Comparison of ENCODE assay signal across 8 mouse cellular contexts in genomic region chr2:153560664-153561541, GRCm38 (mm10). TPM values are rescaled to one million over a fixed set of nuclear protein-coding genes. Genes with fewer than 3 reads are reported as not detected.
DNase-seq lines count a peak whose midpoint lies in the region; ATAC-seq lines count a peak whose summit lies in the region.

No protein-coding gene starts in this region.

- peak overlapping the region; percentile 92 for H3K27ac ChIP-seq in kidney, embryonic 14.5 days (ENCODE audit: low read depth, low read length)
- peak overlapping the region; percentile 46 for H3K27ac ChIP-seq in brown adipose tissue, adult 24 weeks (replicated peaks; ENCODE audit: low read depth, low read length)
- peak overlapping the region; percentile 98 for H3K27ac ChIP-seq in heart, embryonic 11.5 days (ENCODE audit: low read depth, low read length)

- 7% methylated on average over 21 of the region's 21 CpGs for WGBS in kidney, embryonic 14.5 days
- WGBS in heart, embryonic 11.5 days (ENCODE audit: insufficient replicate concordance) = 4% methylated on average over 21 of the region's 21 CpGs

- no peaks in the 10 kb centered on the region for H3K27me3 ChIP-seq in kidney, embryonic 14.5 days (ENCODE audit: control insufficient read depth, insufficient read depth, low read length)
- 0 out of 2 replicates have a peak, but pooled peaks cover 2% of the 10 kb centered on the region for H3K27me3 ChIP-seq in heart, embryonic 11.5 days (ENCODE audit: control insufficient read depth, insufficient read depth, low read length)

- peak overlapping the region; percentile 51 for H3K4me2 ChIP-seq in kidney, embryonic 14.5 days (replicated peaks; ENCODE audit: low read depth, low read length)
- peak overlapping the region; percentile 71 for H3K4me2 ChIP-seq in heart, embryonic 11.5 days

- 0 out of 2 replicates have a peak overlapping the region, but pooled peaks have one; percentile 19 for H3K9ac ChIP-seq in kidney, embryonic 14.5 days (ENCODE audit: low read depth, low read length)
- peak overlapping the region; percentile 68 for H3K9ac ChIP-seq in heart, embryonic 11.5 days (ENCODE audit: low read depth, low read length)

- H3K9me3 ChIP-seq in kidney, embryonic 14.5 days (ENCODE audit: control insufficient read depth, low read length) = no peaks in the 10 kb centered on the region
- H3K9me3 ChIP-seq in heart, embryonic 11.5 days (replicated peaks; ENCODE audit: control insufficient read depth, low read length) = no peaks in the 10 kb centered on the region

- no peaks in the 10 kb centered on the region for H3K36me3 ChIP-seq in kidney, embryonic 14.5 days (ENCODE audit: control insufficient read depth, insufficient read depth, low read length)
- H3K36me3 ChIP-seq in heart, embryonic 11.5 days (ENCODE audit: control insufficient read depth, insufficient read depth, low read length) = no peaks in the 10 kb centered on the region

- ATAC-seq in kidney, embryonic 14.5 days (ENCODE audit: low FRiP score, low TSS enrichment) = peak; percentile 88
- ATAC-seq in heart, embryonic 11.5 days (replicated peaks; ENCODE audit: insufficient number of reproducible peaks, low FRiP score, low TSS enrichment) = peak; percentile 80

- no peak for DNase-seq in kidney, adult 8-10 months
- DNase-seq in kidney, postnatal 4 days = peak; percentile 62 to 75
- peak; percentile 32 for DNase-seq in lung, postnatal 36 days
- DNase-seq in retina, postnatal 1 day = peak; percentile 87
- no peak for DNase-seq in cerebellum, adult 8-10 months

- peak overlapping the region; percentile 18 for H3K4me3 ChIP-seq in kidney, embryonic 14.5 days (ENCODE audit: low read length)
- peak overlapping the region; percentile 9; the same call in 1 of the 2 replicates for H3K4me3 ChIP-seq in brown adipose tissue, adult 24 weeks (ENCODE audit: insufficient read depth, low read depth, low read length)
- peak overlapping the region; percentile 15 for H3K4me3 ChIP-seq in heart, embryonic 11.5 days (ENCODE audit: low read depth, low read length)

- H3K4me1 ChIP-seq in kidney, embryonic 14.5 days (ENCODE audit: control insufficient read depth, insufficient read depth, low read length) = peaks cover 23% of the 10 kb centered on the region
- H3K4me1 ChIP-seq in brown adipose tissue, adult 24 weeks (ENCODE audit: control insufficient read depth, insufficient read depth, insufficient read length, low read length) = peaks cover 10% of the 10 kb centered on the region
- H3K4me1 ChIP-seq in heart, embryonic 11.5 days (ENCODE audit: control insufficient read depth, insufficient read depth, low read length) = peaks cover 40% of the 10 kb centered on the region

RNA-seq across cellular contexts. Expression of gene Nol4l, which starts 31.1 kb away (rescaled TPM):
- polyA plus RNA-seq in kidney, embryonic 14.5 days (2014; fragmentation: Nextera tagmentation; extraction: Ambion mirVana) = 10.5 and 17.1 TPM in 2 replicates
- 3.4 and 7.1 TPM in 2 replicates for polyA plus RNA-seq in brown adipose tissue, adult 24 weeks (2012; ENCODE audit: insufficient read depth, insufficient read length, missing spikeins)
- 16.0 and 16.7 TPM in 2 replicates for polyA plus RNA-seq in heart, embryonic 11.5 days (2014; fragmentation: Nextera tagmentation; extraction: Ambion mirVana)

Comparison
In these comparisons a context has a peak if more than half of its experiments do, and no peak if none do; other contexts are left out.
1. DNase-seq: peak in kidney, postnatal 4 days (2 of 2), lung, postnatal 36 days (single experiment) and retina, postnatal 1 day (single experiment); none in kidney, adult 8-10 months (0 of 2) and cerebellum, adult 8-10 months (single experiment).
2. H3K27ac ChIP-seq: peak in every context shown above with its lines; median percentile 98 in heart, embryonic 11.5 days; 92 in kidney, embryonic 14.5 days; 46 in brown adipose tissue, adult 24 weeks.
3. Peak in every context shown above with its lines, with median percentiles within 50 percentile points of each other: H3K4me3 ChIP-seq.